Mouse (Mus musculus): Measurements from ENCODE around the gene Flt4. TPM values are rescaled to one million over a fixed set of nuclear protein-coding genes. Genes with fewer than 3 reads are reported as not detected.
"Not testable (repeated sequence)": the region's sequence is repeated elsewhere in the genome, so short reads cannot be mapped to it uniquely, and the experiment has no call there.

Gene Flt4
- total RNA-seq, 1 experiment, result 4.3 TPM

- DNase-seq (ENCODE audit: low read depth, low spot score); in situ Hi-C loops (cut with MboI; ENCODE audit: low sequenced_read_pairs in 2 of 2, unreplicated experiment in 2 of 2); H3K4me1 ChIP-seq (ENCODE audit: control insufficient read depth in 2 of 2, insufficient read depth in 2 of 2, low read length in 2 of 2, poor library complexity in 1 of 2); H3K9me3 ChIP-seq (ENCODE audit: control insufficient read depth, insufficient read depth, low read depth, low read length); H3K9ac ChIP-seq (ENCODE audit: insufficient read depth, low read depth, low read length, poor library complexity, severe bottlenecking); H3K27ac ChIP-seq (ENCODE audit: insufficient read depth, low read depth, low read length, poor library complexity, severe bottlenecking); H3K4me3 ChIP-seq (ENCODE audit: insufficient read depth in 1 of 2, low read depth in 1 of 2, low read length in 2 of 2, poor library complexity in 1 of 2, severe bottlenecking in 1 of 2); H3K36me3 ChIP-seq (ENCODE audit: control insufficient read depth, insufficient read depth, low read length, poor library complexity, severe bottlenecking): not testable (repeated sequence)
Measured at GRCm38 (mm10) chr11:49611349-49611748, 2.3 kb downstream of the Flt4 start.

GRCm38 (mm10) chr11:49612154-49612553 is 3.1 kb downstream of the Flt4 start:
- Histone ChIP-seq H3K36me3 (ENCODE audit: control insufficient read depth, insufficient read depth, low read length, poor library complexity, severe bottlenecking) (no peaks in the 10 kb centered on the region), H3K27ac (ENCODE audit: insufficient read depth, low read depth, low read length, poor library complexity, severe bottlenecking) (no peak overlapping the region), H3K9ac (ENCODE audit: insufficient read depth, low read depth, low read length, poor library complexity, severe bottlenecking) (no peak overlapping the region), H3K4me1 (ENCODE audit: control insufficient read depth in 2 of 2, insufficient read depth in 2 of 2, low read length in 2 of 2, poor library complexity in 1 of 2) (peaks cover 0 to 2% of the 10 kb centered on the region in 2 experiments; a peak in 1 of 4 replicates), H3K4me3 (ENCODE audit: insufficient read depth in 1 of 2, low read depth in 1 of 2, low read length in 2 of 2, poor library complexity in 1 of 2, severe bottlenecking in 1 of 2) (no peak overlapping the region), H3K9me3 (ENCODE audit: control insufficient read depth, insufficient read depth, low read depth, low read length) (no peaks in the 10 kb centered on the region)
- no peak for DNase-seq (ENCODE audit: low read depth, low spot score)
- in situ Hi-C loops (cut with MboI; ENCODE audit: low sequenced_read_pairs in 2 of 2, unreplicated experiment in 2 of 2), result no loop called here
- no peak for TF ChIP-seq MAFK (IDR thresholded peaks at IDR 0.05; ENCODE audit: insufficient read depth, low read depth, low read length)
- TF ChIP-seq ZC3H11A (IDR thresholded peaks at IDR 0.05; ENCODE audit: borderline replicate concordance, low read depth, low read length), result no peak
- no peak for TF ChIP-seq ZNF384 (IDR thresholded peaks at IDR 0.05; ENCODE audit: low read depth, low read length)

DNA sequence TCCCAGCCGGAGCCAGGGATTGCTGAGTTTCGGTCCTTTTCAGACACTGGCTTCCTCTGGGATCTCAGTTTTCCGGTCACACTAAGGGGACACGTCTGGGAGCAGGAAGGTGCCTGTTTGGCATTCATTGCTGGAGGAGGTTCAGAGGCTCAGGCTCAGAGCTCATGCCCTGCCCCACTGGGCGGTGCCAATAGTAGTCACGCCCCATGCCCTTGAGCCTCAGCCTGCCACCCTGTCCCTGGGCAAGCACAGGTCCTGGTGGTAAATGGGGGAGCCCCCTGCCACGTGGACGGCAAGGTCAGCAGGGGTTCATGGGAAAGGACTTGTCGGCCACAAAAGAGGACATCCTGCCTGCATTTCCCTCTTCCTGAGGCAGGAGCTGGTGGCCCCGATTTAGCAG is 4.3 kb downstream of the Flt4 start:
- H3K9me3 ChIP-seq (ENCODE audit: control insufficient read depth, insufficient read depth, low read depth, low read length), result no peaks in the 10 kb centered on the region
- in situ Hi-C loops (cut with MboI; ENCODE audit: low sequenced_read_pairs in 2 of 2, unreplicated experiment in 2 of 2), result no loop called here
- H3K4me1 ChIP-seq (ENCODE audit: control insufficient read depth in 2 of 2, insufficient read depth in 2 of 2, low read length in 2 of 2, poor library complexity in 1 of 2), result peaks cover 0 to 2% of the 10 kb centered on the region in 2 experiments; a peak in 1 of 4 replicates
- no peak for TF ChIP-seq ZC3H11A (IDR thresholded peaks at IDR 0.05; ENCODE audit: borderline replicate concordance, low read depth, low read length)
- TF ChIP-seq MAFK (IDR thresholded peaks at IDR 0.05; ENCODE audit: insufficient read depth, low read depth, low read length), result no peak
- no peak for TF ChIP-seq CHD2 (IDR thresholded peaks at IDR 0.05; ENCODE audit: low read depth, low read length)
- TF ChIP-seq HCFC1 (IDR thresholded peaks at IDR 0.05; ENCODE audit: borderline replicate concordance, insufficient read depth, low read length), result no peak
- TF ChIP-seq ZNF384 (IDR thresholded peaks at IDR 0.05; ENCODE audit: low read depth, low read length), result no peak
- no peaks in the 10 kb centered on the region for H3K36me3 ChIP-seq (ENCODE audit: control insufficient read depth, insufficient read depth, low read length, poor library complexity, severe bottlenecking)
- no peak overlapping the region for H3K27ac ChIP-seq (ENCODE audit: insufficient read depth, low read depth, low read length, poor library complexity, severe bottlenecking)
- H3K9ac ChIP-seq (ENCODE audit: insufficient read depth, low read depth, low read length, poor library complexity, severe bottlenecking), result no peak overlapping the region
- H3K4me3 ChIP-seq (ENCODE audit: insufficient read depth in 1 of 2, low read depth in 1 of 2, low read length in 2 of 2, poor library complexity in 1 of 2, severe bottlenecking in 1 of 2), result no peak overlapping the region
- DNase-seq (ENCODE audit: low read depth, low spot score), result no peak

DNA sequence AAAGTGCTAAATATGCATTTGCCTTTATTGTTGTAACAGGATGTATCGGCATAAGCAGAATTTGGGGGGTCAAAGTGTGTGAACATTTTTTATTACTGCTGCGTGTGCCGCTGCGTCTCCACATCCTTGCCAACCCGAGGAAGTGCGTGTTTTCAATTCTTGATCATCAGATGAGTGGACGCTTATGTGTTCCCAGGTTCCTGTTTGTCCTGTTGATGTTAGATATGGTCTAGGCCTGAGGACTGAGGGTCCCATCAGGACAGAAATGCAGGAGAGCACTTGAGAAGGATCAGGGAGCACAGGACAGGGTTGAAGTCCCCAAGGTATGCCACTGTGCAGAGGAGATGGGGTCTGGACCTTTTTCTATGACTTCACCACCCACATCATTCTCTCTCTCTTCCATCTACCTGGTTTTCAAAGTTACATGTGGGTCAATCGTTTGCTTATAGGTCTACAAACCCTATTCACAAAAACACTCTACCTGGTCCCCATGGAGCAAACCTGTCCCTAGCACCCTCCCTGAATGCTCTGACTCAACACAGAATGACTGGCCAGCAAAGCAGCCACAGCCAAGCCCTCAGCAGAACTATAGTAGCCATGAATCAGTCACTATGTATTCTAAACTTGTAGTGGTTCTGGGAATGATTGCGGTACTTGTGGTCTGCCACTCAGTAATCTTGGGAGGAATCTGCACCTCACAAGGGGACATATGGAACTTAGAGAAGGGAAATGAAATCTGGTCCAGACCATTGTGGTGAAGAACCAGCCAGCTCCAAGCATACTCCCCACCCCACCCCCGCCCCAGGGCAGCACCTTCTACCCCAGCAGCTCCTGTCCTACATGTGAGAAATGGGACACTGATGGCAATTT is 7.0 kb downstream of the Flt4 start:
- no peak for DNase-seq (ENCODE audit: low read depth, low spot score)
- in situ Hi-C loops (cut with MboI; ENCODE audit: low sequenced_read_pairs in 2 of 2, unreplicated experiment in 2 of 2), result no loop called here
- Histone ChIP-seq H3K9me3 (ENCODE audit: control insufficient read depth, insufficient read depth, low read depth, low read length) (no peaks in the 10 kb centered on the region), H3K27ac (ENCODE audit: insufficient read depth, low read depth, low read length, poor library complexity, severe bottlenecking) (no peak overlapping the region), H3K4me1 (ENCODE audit: control insufficient read depth in 2 of 2, insufficient read depth in 2 of 2, low read length in 2 of 2, poor library complexity in 1 of 2) (peaks cover 0 to 2% of the 10 kb centered on the region in 2 experiments; a peak in 1 of 4 replicates), H3K9ac (ENCODE audit: insufficient read depth, low read depth, low read length, poor library complexity, severe bottlenecking) (no peak overlapping the region), H3K36me3 (ENCODE audit: control insufficient read depth, insufficient read depth, low read length, poor library complexity, severe bottlenecking) (no peaks in the 10 kb centered on the region), H3K4me3 (ENCODE audit: insufficient read depth in 1 of 2, low read depth in 1 of 2, low read length in 2 of 2, poor library complexity in 1 of 2, severe bottlenecking in 1 of 2) (no peak overlapping the region)
- TF ChIP-seq ZNF384 (IDR thresholded peaks at IDR 0.05; ENCODE audit: low read depth, low read length) (no peak), CHD2 (IDR thresholded peaks at IDR 0.05; ENCODE audit: low read depth, low read length) (no peak), HCFC1 (IDR thresholded peaks at IDR 0.05; ENCODE audit: borderline replicate concordance, insufficient read depth, low read length) (no peak), ZC3H11A (IDR thresholded peaks at IDR 0.05; ENCODE audit: borderline replicate concordance, low read depth, low read length) (no peak), MAFK (IDR thresholded peaks at IDR 0.05; ENCODE audit: insufficient read depth, low read depth, low read length) (no peak)

GRCm38 (mm10) chr11:49618476-49618875 is 9.4 kb downstream of the Flt4 start:
- H3K9me3 ChIP-seq (ENCODE audit: control insufficient read depth, insufficient read depth, low read depth, low read length), result no peaks in the 10 kb centered on the region
- no peak overlapping the region for H3K9ac ChIP-seq (ENCODE audit: insufficient read depth, low read depth, low read length, poor library complexity, severe bottlenecking)
- in situ Hi-C loops (cut with MboI; ENCODE audit: low sequenced_read_pairs in 2 of 2, unreplicated experiment in 2 of 2), result no loop called here
- no peak for DNase-seq (ENCODE audit: low read depth, low spot score)
- no peak for TF ChIP-seq ZC3H11A (IDR thresholded peaks at IDR 0.05; ENCODE audit: borderline replicate concordance, low read depth, low read length)
- TF ChIP-seq ZNF384 (IDR thresholded peaks at IDR 0.05; ENCODE audit: low read depth, low read length), result no peak
- TF ChIP-seq MAFK (IDR thresholded peaks at IDR 0.05; ENCODE audit: insufficient read depth, low read depth, low read length), result no peak
- no peak for TF ChIP-seq CHD2 (IDR thresholded peaks at IDR 0.05; ENCODE audit: low read depth, low read length)
- TF ChIP-seq HCFC1 (IDR thresholded peaks at IDR 0.05; ENCODE audit: borderline replicate concordance, insufficient read depth, low read length), result no peak
- H3K4me1 ChIP-seq (ENCODE audit: control insufficient read depth in 2 of 2, insufficient read depth in 2 of 2, low read length in 2 of 2, poor library complexity in 1 of 2), result peaks cover 0 to under 1% of the 10 kb centered on the region in 2 experiments; a peak in 1 of 4 replicates
- no peaks in the 10 kb centered on the region for H3K36me3 ChIP-seq (ENCODE audit: control insufficient read depth, insufficient read depth, low read length, poor library complexity, severe bottlenecking)
- H3K4me3 ChIP-seq (ENCODE audit: insufficient read depth in 1 of 2, low read depth in 1 of 2, low read length in 2 of 2, poor library complexity in 1 of 2, severe bottlenecking in 1 of 2), result no peak overlapping the region
- no peak overlapping the region for H3K27ac ChIP-seq (ENCODE audit: insufficient read depth, low read depth, low read length, poor library complexity, severe bottlenecking)
